Mouse (Mus musculus) liver, embryonic 14.5 days (tissue): ENCODE measurements at regions not wholly inside any gene's neighbourhood (a gene's known extent, or its start where the extent isn't known, plus 50 kb on each side); places are given as distances from the start of the nearest gene placed in this dataset.

Experiments
- CTCF ChIP-seq: IDR thresholded peaks from 2 replicates; pipeline ENCODE4 v1.5.1; 2016; ENCODE audit warnings: antibody characterized with exemption, low read depth, control low read depth
- EP300 ChIP-seq: IDR thresholded peaks from 2 replicates; pipeline ENCODE4 v1.6.1; 2016; ENCODE audit warnings: antibody characterized with exemption, low read depth

DNA sequence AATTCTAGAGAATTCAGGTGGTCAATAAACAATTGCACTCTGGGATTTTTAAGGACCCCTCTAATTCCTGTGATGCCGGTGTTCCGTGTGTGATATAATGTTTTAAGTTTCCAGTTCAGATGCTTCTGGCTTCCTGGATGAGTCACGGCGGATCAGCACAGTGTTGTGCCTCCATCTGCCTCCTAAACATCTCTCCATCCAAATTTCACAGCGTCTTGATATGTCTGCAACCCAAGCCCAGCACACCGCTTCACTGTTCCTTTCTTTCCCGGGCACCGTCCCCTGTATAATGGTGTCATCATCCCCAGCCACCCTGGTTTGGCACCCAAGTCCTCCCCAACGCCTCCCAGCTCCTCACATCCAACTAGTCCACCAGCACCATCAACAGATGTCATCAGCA is 114.0 kb upstream of the 1700016C15Rik start:
- TF ChIP-seq CTCF (no peak), EP300 (no peak)
